Mouse (Mus musculus) gastrocnemius, postnatal 36 days (tissue): Measurements from ENCODE around the gene 1190002N15Rik. TPM values are rescaled to one million over a fixed set of nuclear protein-coding genes. Genes with fewer than 3 reads are reported as not detected.
A peak's percentile ranks its signal among the peaks of the same experiment; 100 is the strongest.

Experiments used
- DNase-seq, 2 experiments: peaks; one replicate each; pipeline ENCODE4 v3.0.0; 2022
- intact Hi-C: fragments of 180-260 bp; cut with DNase I; formaldehyde crosslinking; loops from one replicate; pipeline ENCODE4 v1.15.1; 2025
- total RNA-seq, 2 experiments: library from RNA; stranded (reverse); gene quantifications; 2 replicates each; pipeline ENCODE4 v1.2.3; 2021

Gene 1190002N15Rik
- total RNA-seq, 2 experiments from 2014 or later = 4.1 to 4.7 TPM

DNA sequence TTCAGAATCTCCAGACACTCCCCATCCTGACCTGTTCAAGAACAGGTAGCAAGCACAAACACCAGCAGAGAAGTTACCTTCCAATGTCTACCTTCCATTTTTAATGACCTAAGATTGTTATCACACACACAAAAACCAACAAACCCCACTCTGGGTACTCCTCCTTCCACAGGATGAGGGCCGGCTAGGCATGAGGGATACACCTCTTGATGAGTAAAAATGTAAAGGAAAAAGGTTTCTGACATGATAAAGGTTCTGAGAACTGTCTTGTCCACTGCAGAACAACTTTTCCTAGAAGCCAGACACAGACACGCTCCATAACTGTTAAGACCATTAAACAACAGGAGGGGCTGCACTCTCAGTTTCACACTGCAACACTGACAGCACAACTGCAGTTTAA, 3.7 kb downstream of the 1190002N15Rik start:
- DNase-seq = no peak
- intact Hi-C loops = loop anchor here (2.0 kb wide), 1 partner anchor 13 kb away; no protein-coding TSS in a partner anchor

DNA sequence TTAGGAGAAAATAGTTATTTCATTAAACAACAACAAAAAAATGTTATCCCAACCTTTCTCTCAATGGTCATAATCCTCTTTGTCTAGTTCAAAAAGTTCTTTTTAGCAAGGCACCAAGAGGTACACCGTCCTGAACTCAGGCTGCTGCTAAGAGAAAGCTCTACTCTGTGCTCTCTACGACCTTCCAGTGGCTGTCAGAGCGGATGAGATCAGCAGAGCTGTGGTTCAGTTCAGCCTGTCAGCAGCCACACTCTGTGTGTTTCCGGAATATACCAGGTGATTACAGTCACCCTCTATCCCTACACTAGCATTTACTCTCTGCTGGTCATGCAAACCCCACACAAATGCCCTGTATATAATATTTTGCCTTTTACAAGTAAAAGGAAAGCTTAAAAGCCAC, 4.2 kb downstream of the 1190002N15Rik start:
- intact Hi-C loops = loop anchor here (2.0 kb wide), 1 partner anchor 13 kb away; no protein-coding TSS in a partner anchor
- DNase-seq = no peak

GRCm38 (mm10) chr9:94529987-94530386, 7.9 kb downstream of the 1190002N15Rik start:
- no peak for DNase-seq
- intact Hi-C loops = no loop called here

DNA sequence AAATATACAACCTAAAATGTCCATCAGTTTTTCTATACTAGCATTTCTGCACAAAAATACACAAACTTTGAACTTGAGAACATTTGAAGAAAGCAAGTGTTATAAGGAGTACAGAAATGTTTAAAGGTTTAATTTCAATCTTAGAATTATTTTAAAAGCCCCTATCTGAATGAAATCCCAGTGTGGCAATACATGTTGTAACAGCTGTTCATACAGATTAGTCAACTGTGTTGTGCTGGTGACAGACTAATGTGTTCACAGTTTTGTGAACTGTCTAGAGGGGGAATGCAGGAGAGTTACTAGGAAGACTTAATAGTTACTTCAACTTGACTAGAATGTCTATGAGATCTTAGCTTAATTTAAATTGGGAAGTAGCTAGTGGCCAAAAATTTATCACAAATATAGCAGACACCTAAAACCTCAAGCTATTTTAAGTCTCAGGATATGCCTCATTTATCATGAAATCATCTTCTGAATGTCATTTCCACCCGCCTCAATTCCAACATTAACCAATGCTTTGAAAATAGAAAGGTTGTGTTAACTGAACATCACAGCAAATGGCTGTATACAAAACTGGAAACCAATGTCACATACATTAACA, 8.6 kb downstream of the 1190002N15Rik start:
- intact Hi-C loops = no loop called here

DNA sequence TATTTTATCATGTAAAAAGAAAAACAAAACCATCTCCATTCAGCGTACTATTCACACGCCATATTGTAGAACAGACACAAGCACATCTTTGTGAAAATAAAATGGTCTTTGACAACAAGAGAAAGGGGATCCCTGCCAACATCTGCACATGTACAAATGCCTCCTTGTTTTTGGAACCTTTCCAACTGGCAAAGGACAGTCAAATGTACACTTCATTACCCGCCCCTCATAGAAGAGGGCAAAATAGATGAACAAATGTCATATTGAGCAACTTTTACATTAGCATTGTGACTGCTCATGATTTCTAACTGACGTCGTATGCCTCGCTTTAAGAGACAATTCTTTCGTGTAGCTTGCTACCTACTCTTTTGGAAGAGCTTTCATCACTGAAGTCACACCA, 11.4 kb downstream of the 1190002N15Rik start:
- intact Hi-C loops = no loop called here
- DNase-seq = no peak

More for the DNA sequence above, 8.6 kb downstream of the 1190002N15Rik start:
- no peak for DNase-seq

DNA sequence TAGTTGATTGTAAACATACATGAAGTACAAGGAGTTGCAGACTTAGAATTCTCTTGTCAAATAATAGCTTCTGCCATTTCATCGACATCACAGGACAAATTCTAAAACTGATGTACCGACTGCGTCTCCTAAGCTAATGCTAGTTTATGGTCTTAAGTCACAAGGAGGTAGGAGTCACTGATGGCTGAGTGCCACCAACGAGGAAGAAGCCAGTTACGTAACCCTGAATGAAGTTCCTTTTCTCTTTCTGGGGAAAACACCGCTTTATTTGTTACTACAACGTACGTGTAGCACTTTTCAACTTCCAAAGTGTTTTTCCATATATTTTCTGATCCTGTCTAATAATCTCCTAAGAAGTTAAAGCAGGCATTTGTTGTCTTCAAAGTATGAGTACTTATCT, 25.6 kb downstream of the 1190002N15Rik start:
- intact Hi-C loops = no loop called here
- peak in 1 of 2 experiments; percentile 7 for DNase-seq

GRCm38 (mm10) chr9:94511139-94511538, 26.7 kb downstream of the 1190002N15Rik start:
- DNase-seq = no peak
- intact Hi-C loops = no loop called here

DNA sequence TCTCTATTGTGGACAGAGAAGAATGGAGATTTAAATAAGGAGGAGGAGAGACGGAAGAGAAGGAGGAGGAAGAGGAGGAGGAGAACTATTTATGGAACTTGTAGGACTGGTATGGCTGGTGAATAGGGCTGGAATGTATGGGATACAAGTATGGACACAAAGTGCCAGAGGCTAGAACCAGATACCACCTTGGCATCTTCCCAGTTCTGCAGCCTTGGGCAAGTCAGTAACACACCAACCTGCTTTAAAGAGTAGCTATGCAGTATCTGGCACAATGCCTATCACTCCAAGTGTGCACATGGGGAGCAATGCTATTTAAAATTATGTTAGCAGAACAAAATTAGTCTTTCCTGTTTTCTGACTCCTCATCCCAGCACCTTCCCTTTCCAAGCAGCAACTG, 30.9 kb downstream of the 1190002N15Rik start:
- DNase-seq = no peak
- intact Hi-C loops = no loop called here

GRCm38 (mm10) chr9:94491467-94491866, 46.4 kb downstream of the 1190002N15Rik start:
- DNase-seq = no peak
- intact Hi-C loops = no loop called here

DNA sequence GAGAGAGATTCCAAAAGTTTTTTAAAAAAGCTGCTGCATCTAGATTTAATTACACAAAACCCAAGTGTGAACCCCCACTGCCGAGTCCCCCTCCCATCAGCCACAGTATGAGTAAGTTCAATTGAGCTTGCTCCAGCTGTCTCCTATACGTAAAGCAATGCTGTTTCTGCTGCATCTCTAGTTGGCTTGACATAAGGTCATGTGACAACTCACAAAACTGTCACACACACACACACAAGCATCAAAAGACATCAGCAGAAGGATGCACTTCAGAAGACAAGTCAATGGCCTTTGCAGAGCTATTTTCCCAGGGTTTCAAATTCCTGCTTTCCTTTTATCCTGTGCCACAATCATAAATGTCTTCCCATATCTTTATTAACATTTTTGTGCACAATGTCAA, 49.9 kb downstream of the 1190002N15Rik start:
- no peak for DNase-seq
- intact Hi-C loops = no loop called here

DNA sequence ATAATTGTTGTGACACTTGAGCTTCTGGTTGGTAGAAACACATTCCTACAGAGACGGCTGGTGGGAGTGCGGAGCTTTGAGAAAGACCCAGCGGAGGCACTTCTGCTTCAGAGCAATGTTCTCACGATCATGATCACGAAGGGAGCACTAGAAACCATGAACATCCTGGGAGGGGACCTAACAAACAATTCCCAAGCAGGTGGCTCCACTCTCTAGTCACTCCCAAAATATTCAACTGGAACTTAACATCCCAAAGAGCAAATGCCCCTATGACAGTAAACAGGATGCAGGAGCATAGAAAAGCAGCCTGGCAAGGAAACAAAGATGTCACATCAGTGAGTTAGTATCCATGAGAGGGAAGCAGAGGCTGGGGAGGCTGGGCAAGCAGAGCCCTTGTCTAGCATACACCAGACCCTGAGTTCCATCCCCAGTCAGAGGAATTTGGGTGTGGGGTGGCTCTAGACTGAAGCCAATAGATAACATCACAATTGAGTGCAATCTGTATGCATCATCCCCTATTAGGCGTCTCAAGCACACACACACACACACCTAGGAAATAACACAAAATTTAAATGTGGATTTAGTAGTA, 54.5 kb downstream of the 1190002N15Rik start:
- intact Hi-C loops = no loop called here
- DNase-seq = no peak

DNA sequence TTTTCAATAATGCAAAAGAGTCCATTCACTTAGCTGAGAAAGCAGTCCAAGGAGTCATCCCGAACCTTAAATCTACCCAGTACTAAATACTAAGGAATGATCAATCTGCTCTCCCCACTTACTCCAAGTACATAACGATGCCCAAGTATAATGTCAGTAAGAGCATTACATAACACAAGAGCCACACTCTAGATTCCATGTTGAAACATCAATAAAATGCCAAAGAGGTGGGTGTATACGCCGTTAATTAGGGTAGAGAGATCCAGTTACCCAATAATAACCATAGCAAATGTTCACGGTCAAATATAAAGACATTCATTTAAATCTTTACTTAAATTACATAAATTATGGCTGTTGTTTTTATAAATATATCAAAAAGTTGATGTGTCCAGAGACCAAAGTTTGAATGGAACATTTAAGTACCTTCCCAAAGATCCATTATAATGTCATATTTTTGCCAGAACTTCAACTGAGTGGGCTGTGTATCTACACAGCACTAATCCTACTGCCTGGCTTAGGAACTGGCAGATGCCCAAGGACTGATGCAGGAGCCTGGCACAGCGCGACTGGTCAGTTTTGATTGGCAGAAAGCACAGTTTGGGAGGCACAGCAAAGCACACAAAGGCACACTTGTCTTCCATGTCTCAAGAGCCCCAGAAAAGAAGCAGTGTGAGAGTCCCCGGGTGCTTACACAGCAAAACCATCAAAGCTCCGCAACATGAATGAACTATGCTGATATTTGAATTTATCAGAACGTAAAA, 55.5 kb downstream of the 1190002N15Rik start:
- DNase-seq = peak in 1 of 2 experiments; percentile 15
- intact Hi-C loops = no loop called here

DNA sequence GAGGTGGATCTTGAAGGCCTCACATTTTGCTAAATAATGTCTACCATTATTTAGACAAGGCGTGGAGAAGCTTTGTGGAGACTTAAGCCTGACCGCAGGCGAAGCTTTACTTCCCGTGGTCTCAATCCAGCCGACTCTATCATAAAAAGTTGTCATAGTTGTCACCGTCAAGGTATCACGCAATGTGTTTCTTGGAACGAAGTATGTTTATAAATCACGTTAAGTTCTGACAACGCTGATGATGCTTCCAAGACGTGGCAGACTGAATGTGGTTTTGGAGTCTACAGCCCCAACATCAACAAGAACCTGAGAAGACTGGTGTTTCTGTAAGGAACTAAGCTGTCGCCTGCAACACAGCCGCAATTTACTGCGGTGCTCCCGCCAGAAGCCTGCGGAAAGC, 56.8 kb downstream of the 1190002N15Rik start:
- intact Hi-C loops = no loop called here
- DNase-seq = no peak

- no peak for DNase-seq
- intact Hi-C loops = no loop called here
Observed at GRCm38 (mm10) chr9:94479382-94479781, 58.5 kb downstream of the 1190002N15Rik start.

- DNase-seq = no peak
- intact Hi-C loops = no loop called here
Observed at GRCm38 (mm10) chr9:94478954-94479353, 58.9 kb downstream of the 1190002N15Rik start.

- intact Hi-C loops = no loop called here
- no peak for DNase-seq
Observed at GRCm38 (mm10) chr9:94475973-94476372, 61.9 kb downstream of the 1190002N15Rik start.

DNA sequence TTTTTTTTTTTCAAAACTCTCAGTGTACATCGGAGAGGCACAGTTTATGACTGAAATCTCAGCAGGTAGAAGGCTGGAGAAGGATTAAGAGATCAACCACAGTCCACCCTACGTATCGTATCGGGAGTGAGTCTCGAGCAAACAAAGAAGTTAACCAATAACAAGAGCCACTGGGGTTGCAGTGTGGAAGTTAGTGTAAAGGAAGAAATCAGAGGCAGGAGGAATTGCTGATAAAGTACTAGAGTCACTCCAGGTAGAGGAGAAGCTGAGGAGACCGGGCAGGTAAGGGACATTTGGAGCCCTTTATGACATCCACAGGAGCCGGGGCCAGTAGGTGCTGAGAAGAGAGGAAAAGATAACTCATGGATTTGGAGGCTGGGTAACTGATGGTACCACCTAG, 64.0 kb downstream of the 1190002N15Rik start:
- intact Hi-C loops = no loop called here
- DNase-seq = no peak

- intact Hi-C loops = no loop called here
- no peak for DNase-seq
Observed at GRCm38 (mm10) chr9:94472963-94473582, 64.8 kb downstream of the 1190002N15Rik start.

DNA sequence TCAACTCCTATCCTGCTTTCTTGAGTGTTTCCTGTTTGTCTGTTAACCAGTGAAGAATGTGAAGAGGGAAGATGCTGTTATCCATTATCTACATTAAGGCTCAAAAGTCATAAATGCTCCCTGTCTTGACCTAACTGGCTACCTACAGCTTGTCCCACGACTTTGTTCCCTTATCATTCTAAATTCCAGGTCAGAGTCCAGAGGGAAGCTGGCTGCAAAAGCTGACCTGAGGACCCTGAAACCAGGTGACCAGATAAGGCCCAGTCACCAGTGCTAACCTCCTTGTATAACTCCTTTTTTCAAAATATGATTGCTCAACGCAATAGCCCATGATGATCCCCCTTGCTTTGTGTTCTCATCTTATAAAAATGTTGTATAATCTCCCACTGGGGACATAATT, 66.4 kb downstream of the 1190002N15Rik start:
- intact Hi-C loops = no loop called here
- no peak for DNase-seq
